Mouse (Mus musculus): ENCODE results near the gene Col25a1. TPM values are rescaled to one million over a fixed set of nuclear protein-coding genes. Genes with fewer than 3 reads are reported as not detected.

The Col25a1 gene
- polyA plus RNA-seq, 1 experiment from 2014 or later: 17.1 TPM

DNA sequence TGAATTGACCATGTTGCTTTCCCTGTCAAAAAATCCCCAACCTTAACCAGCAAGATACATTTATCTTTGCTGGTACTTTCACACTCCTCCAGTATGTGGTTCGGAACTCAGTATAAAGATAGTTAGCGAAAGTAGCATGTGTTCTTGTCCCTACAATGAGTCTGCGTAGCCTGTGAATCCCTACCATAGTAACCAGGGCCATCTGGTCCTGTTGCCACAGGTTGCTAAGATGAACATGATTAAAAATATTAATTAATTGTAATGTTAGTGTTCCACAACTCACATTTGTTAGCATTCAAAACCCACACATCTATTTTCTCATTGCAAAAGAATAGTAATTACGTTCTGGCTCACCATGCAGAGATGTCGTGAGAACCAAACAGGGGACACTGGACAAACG lies 434.3 kb downstream of the Col25a1 start:
- no peak for ATAC-seq (ENCODE audit: low FRiP score, low TSS enrichment)
- Histone ChIP-seq H3K27ac (replicated peaks; ENCODE audit: low read depth, low read length) (no peak overlapping the region), H3K4me1 (ENCODE audit: control insufficient read depth, insufficient read depth, low read length) (no peaks in the 10 kb centered on the region), H3K4me2 (ENCODE audit: low read length) (no peak overlapping the region), H3K27me3 (ENCODE audit: control insufficient read depth, insufficient read depth, low read length) (no peaks in the 10 kb centered on the region), H3K9me3 (ENCODE audit: control insufficient read depth, low read length) (no peaks in the 10 kb centered on the region), H3K9ac (replicated peaks; ENCODE audit: low read length) (no peak overlapping the region), H3K4me3 (replicated peaks; ENCODE audit: low read depth, low read length) (no peak overlapping the region), H3K36me3 (ENCODE audit: control insufficient read depth, insufficient read depth, low read length) (no peaks in the 10 kb centered on the region)
- DNase-seq: no peak
- WGBS: 95% methylated on average over 6 of the region's 6 CpGs

DNA sequence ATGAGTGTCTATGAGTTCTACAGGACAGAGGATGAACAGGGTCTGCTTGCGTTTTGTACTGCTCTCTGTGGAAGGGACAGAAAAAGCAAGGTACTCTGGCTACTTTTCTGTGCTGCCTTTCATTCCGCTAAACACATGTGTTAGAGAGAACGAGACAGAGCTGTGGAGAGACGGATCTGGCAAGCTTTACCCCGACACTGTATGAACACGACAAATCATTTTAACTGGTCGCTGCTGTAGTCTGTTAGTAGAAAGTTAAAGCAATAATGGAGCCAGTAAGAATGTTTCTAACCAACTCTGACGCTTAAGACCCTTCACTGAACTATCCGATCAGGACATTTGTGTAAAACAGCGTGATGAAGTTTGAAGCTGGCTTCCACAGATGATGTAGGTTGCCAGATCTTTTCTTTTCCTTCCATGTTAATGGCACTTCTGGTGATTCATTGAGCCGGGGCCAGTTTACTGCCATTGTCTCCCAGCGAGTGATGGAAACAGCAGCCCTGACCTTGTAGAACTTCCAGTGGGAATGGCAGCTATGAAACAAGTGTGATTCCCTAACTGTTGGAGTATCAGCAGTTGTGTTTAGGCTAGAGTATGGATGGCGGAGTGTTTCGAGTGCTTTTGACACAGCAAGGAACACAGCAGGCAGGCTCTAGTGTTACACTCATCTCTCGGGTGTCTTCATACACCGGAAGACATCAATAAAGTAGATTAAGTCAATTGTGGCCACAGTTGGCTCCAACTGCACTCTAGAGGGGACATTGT lies 437.2 kb downstream of the Col25a1 start:
- DNase-seq: no peak
- Histone ChIP-seq H3K4me3 (replicated peaks; ENCODE audit: low read depth, low read length) (no peak overlapping the region), H3K4me1 (ENCODE audit: control insufficient read depth, insufficient read depth, low read length) (no peaks in the 10 kb centered on the region), H3K36me3 (ENCODE audit: control insufficient read depth, insufficient read depth, low read length) (no peaks in the 10 kb centered on the region), H3K27ac (replicated peaks; ENCODE audit: low read depth, low read length) (no peak overlapping the region), H3K9me3 (ENCODE audit: control insufficient read depth, low read length) (no peaks in the 10 kb centered on the region), H3K27me3 (ENCODE audit: control insufficient read depth, insufficient read depth, low read length) (no peaks in the 10 kb centered on the region), H3K9ac (replicated peaks; ENCODE audit: low read length) (no peak overlapping the region), H3K4me2 (ENCODE audit: low read length) (no peak overlapping the region)
- 90% methylated on average over 16 of the region's 16 CpGs for WGBS
- ATAC-seq (ENCODE audit: low FRiP score, low TSS enrichment): no peak

DNA sequence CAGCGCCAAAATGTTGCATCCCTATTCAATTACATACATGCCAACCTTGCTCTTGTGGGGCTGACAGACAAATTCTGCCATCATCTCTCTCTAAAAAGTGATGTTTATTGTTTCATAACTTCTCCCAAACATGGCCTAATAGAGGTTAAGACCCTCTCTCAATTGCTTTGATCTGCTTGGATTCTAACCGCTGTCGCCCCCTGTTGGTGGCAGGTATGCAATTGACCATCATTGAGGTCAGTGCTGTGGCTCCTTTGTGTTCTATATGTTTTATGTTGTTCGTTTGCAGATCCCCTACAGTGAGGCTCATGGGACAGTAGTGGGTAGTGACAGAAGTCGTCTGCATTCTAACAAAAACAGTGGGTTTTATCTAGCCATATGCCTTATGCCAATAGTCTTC lies 441.9 kb downstream of the Col25a1 start:
- 77% methylated on average over 5 of the region's 5 CpGs for WGBS
- no peaks in the 10 kb centered on the region for H3K36me3 ChIP-seq (ENCODE audit: control insufficient read depth, insufficient read depth, low read length)
- no peak overlapping the region for H3K4me2 ChIP-seq (ENCODE audit: low read length)
- no peak overlapping the region for H3K27ac ChIP-seq (replicated peaks; ENCODE audit: low read depth, low read length)
- H3K4me1 ChIP-seq (ENCODE audit: control insufficient read depth, insufficient read depth, low read length): no peaks in the 10 kb centered on the region
- DNase-seq (no peak), ATAC-seq (ENCODE audit: low FRiP score, low TSS enrichment) (no peak)
- no peaks in the 10 kb centered on the region for H3K9me3 ChIP-seq (ENCODE audit: control insufficient read depth, low read length)
- no peak overlapping the region for H3K9ac ChIP-seq (replicated peaks; ENCODE audit: low read length)
- no peaks in the 10 kb centered on the region for H3K27me3 ChIP-seq (ENCODE audit: control insufficient read depth, insufficient read depth, low read length)
- no peak overlapping the region for H3K4me3 ChIP-seq (replicated peaks; ENCODE audit: low read depth, low read length)

DNA sequence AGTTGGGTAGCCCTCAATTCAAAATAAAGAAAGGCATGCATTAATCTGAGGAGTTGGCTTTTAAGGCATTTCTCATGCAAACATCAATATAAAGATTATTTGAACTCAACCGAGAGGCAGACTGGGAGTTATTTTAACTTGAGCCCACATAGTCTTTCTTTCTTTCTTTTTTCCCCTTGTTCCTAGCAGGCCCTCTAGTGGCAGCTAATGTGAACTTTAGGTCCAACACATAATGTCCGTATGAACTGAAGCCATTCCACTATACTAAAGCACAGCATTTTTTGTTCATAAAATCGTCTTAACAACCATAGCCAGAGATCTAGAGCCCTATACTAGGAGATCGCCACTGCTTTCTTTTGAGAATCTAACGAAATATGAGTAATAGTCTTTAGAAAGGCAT lies 443.4 kb downstream of the Col25a1 start:
- Histone ChIP-seq H3K27me3 (ENCODE audit: control insufficient read depth, insufficient read depth, low read length) (no peaks in the 10 kb centered on the region), H3K4me2 (ENCODE audit: low read length) (no peak overlapping the region), H3K27ac (replicated peaks; ENCODE audit: low read depth, low read length) (no peak overlapping the region), H3K4me3 (replicated peaks; ENCODE audit: low read depth, low read length) (no peak overlapping the region), H3K9me3 (ENCODE audit: control insufficient read depth, low read length) (no peaks in the 10 kb centered on the region), H3K9ac (replicated peaks; ENCODE audit: low read length) (no peak overlapping the region), H3K36me3 (ENCODE audit: control insufficient read depth, insufficient read depth, low read length) (no peaks in the 10 kb centered on the region), H3K4me1 (ENCODE audit: control insufficient read depth, insufficient read depth, low read length) (no peaks in the 10 kb centered on the region)
- no peak for ATAC-seq (ENCODE audit: low FRiP score, low TSS enrichment)
- DNase-seq: peak; percentile 85
- WGBS: 25% methylated on average over 5 of the region's 5 CpGs

DNA sequence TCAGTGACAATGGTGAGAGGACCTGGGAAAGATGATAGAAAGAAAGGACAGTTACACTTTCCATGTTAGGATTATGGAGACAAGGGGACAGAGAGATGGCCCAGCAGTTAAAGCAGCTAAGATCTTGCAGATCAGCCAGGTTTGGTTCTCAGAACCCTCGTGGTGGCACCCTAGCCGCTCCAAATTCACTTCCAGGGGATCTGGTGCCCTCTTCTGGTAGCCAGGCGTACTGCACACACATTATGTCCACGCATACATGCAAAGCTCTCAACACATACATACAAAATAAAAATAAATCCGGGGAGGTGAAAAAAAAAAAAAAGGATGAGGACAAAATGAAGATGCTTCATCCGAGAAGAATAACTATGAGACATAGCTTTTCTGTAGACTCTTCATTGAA lies 445.4 kb downstream of the Col25a1 start:
- H3K4me3 ChIP-seq (replicated peaks; ENCODE audit: low read depth, low read length): no peak overlapping the region
- no peaks in the 10 kb centered on the region for H3K27me3 ChIP-seq (ENCODE audit: control insufficient read depth, insufficient read depth, low read length)
- no peaks in the 10 kb centered on the region for H3K9me3 ChIP-seq (ENCODE audit: control insufficient read depth, low read length)
- peaks cover 4% of the 10 kb centered on the region; the same call in 1 of the 2 replicates for H3K4me1 ChIP-seq (ENCODE audit: control insufficient read depth, insufficient read depth, low read length)
- H3K27ac ChIP-seq (replicated peaks; ENCODE audit: low read depth, low read length): no peak overlapping the region
- ATAC-seq (ENCODE audit: low FRiP score, low TSS enrichment) (no peak), DNase-seq (peak; percentile 26)
- H3K4me2 ChIP-seq (ENCODE audit: low read length): no peak overlapping the region
- H3K9ac ChIP-seq (replicated peaks; ENCODE audit: low read length): no peak overlapping the region
- WGBS: 63% methylated on average over 6 of the region's 6 CpGs
- no peaks in the 10 kb centered on the region for H3K36me3 ChIP-seq (ENCODE audit: control insufficient read depth, insufficient read depth, low read length)

DNA sequence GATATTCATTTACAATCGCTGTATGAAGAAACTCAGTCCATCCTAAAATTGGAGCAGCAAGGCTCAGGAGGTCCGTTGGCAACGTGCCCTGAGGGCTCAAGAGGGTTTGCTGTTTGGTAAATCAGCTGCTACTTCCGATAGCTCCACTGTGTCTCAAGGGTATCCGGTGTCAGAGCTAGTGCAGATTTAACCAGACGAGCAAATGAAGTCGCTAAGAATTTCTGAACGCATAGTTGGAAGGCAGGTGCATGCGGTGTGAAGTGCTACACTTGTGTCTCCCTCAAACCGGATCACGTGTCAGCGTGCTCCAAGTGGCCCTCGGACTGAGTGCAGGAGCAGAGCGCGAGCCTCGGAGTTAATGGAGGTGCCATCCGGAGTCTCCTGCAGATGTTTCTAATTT lies 448.2 kb downstream of the Col25a1 start:
- Histone ChIP-seq H3K27me3 (ENCODE audit: control insufficient read depth, insufficient read depth, low read length) (no peaks in the 10 kb centered on the region), H3K27ac (replicated peaks; ENCODE audit: low read depth, low read length) (no peak overlapping the region), H3K9me3 (ENCODE audit: control insufficient read depth, low read length) (no peaks in the 10 kb centered on the region), H3K4me3 (replicated peaks; ENCODE audit: low read depth, low read length) (no peak overlapping the region), H3K4me2 (ENCODE audit: low read length) (no peak overlapping the region), H3K4me1 (ENCODE audit: control insufficient read depth, insufficient read depth, low read length) (peaks cover 4% of the 10 kb centered on the region; the same call in 1 of the 2 replicates), H3K9ac (replicated peaks; ENCODE audit: low read length) (no peak overlapping the region), H3K36me3 (ENCODE audit: control insufficient read depth, insufficient read depth, low read length) (no peaks in the 10 kb centered on the region)
- no peak for ATAC-seq (ENCODE audit: low FRiP score, low TSS enrichment)
- peak; percentile 64 for DNase-seq
- 71% methylated on average over 17 of the region's 17 CpGs for WGBS

DNA sequence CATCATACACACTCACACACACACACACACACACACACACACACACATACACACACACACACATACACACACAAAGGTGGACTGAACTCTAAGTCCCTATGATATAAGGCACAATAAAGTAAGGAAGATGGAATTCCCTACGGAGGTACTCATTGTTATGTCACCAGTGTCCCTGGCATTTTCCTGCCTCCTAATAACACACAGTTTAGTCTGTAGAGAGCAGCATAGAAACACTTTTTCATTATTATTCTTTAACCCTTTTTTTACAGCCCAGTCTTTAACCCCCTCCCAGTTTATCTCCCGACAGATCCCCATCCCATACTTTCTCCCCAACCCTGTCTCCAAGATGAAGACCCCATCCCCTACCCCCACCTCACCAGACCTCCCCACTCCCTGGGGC lies 450.3 kb downstream of the Col25a1 start:
- no peak for DNase-seq
- Histone ChIP-seq H3K27me3 (ENCODE audit: control insufficient read depth, insufficient read depth, low read length) (no peaks in the 10 kb centered on the region), H3K4me3 (replicated peaks; ENCODE audit: low read depth, low read length) (no peak overlapping the region), H3K4me2 (ENCODE audit: low read length) (no peak overlapping the region), H3K27ac (replicated peaks; ENCODE audit: low read depth, low read length) (no peak overlapping the region), H3K4me1 (ENCODE audit: control insufficient read depth, insufficient read depth, low read length) (peaks cover 4% of the 10 kb centered on the region; the same call in 1 of the 2 replicates), H3K9ac (replicated peaks; ENCODE audit: low read length) (no peak overlapping the region), H3K36me3 (ENCODE audit: control insufficient read depth, insufficient read depth, low read length) (no peaks in the 10 kb centered on the region), H3K9me3 (ENCODE audit: control insufficient read depth, low read length) (no peaks in the 10 kb centered on the region)
- 89% methylated on average over 2 of the region's 2 CpGs for WGBS
- no peak for ATAC-seq (ENCODE audit: low FRiP score, low TSS enrichment)

DNA sequence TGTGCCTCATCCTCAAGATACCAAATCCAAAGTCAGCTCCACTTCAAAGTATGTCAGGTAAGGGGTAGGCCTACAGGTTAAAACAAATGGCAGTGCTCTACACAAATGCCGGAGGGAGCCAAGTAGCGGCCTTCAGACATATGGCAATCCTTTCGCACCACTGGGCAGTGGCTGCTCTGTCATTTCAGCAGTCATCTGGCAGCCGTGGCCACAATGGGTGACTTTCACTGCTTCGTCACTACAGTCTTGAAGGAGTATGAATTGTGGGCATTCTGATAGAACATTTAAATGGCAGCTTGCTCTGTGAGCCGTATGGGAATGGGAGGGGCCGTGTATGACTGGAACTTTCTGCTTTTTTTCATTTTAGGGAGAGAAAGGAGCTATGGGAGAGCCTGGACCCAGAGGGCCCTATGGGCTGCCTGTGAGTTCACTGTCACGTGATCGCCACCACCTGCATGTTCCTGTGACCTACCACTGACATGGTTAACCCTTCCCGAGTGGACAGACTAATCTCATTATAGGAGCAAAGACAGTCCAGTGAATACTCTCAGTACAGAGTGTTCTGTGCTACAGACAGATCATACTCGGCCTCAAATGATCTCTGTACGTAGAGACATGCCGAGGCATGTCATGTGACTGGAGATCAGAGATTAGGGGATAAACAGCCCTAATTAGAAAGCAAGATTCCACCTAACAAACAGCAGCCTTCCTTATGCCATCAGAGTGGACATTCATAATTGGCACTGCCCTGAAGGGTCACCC lies 451.8 kb downstream of the Col25a1 start:
- Histone ChIP-seq H3K36me3 (ENCODE audit: control insufficient read depth, insufficient read depth, low read length) (no peaks in the 10 kb centered on the region), H3K27ac (replicated peaks; ENCODE audit: low read depth, low read length) (no peak overlapping the region), H3K27me3 (ENCODE audit: control insufficient read depth, insufficient read depth, low read length) (no peaks in the 10 kb centered on the region), H3K9me3 (ENCODE audit: control insufficient read depth, low read length) (no peaks in the 10 kb centered on the region), H3K4me2 (ENCODE audit: low read length) (no peak overlapping the region), H3K4me3 (replicated peaks; ENCODE audit: low read depth, low read length) (no peak overlapping the region), H3K4me1 (ENCODE audit: control insufficient read depth, insufficient read depth, low read length) (peaks cover 4% of the 10 kb centered on the region; the same call in 1 of the 2 replicates), H3K9ac (replicated peaks; ENCODE audit: low read length) (no peak overlapping the region)
- WGBS: 82% methylated on average over 13 of the region's 13 CpGs
- no peak for DNase-seq
- ATAC-seq (ENCODE audit: low FRiP score, low TSS enrichment): no peak

DNA sequence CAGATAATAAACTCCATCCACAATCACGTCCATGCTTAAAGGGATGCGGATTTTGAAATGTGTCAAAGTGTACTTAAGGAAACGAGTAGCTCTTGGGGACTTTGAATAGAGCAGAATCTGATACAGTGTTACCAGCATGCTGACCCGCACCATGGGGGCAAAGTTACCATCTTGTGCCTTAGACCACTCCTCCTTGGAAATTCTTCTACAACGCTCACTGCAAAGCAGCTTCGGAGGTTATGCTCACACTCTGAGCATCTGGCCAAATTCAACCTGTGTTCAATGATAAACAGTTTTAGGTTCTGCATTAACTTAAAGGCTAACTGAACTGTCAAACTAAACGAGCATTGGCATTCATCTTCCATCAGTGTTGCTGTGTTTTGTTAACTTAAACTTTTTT lies 452.7 kb downstream of the Col25a1 start:
- Histone ChIP-seq H3K36me3 (ENCODE audit: control insufficient read depth, insufficient read depth, low read length) (no peaks in the 10 kb centered on the region), H3K4me1 (ENCODE audit: control insufficient read depth, insufficient read depth, low read length) (peaks cover 4% of the 10 kb centered on the region; the same call in 1 of the 2 replicates), H3K4me3 (replicated peaks; ENCODE audit: low read depth, low read length) (no peak overlapping the region), H3K27ac (replicated peaks; ENCODE audit: low read depth, low read length) (no peak overlapping the region), H3K4me2 (ENCODE audit: low read length) (no peak overlapping the region), H3K27me3 (ENCODE audit: control insufficient read depth, insufficient read depth, low read length) (no peaks in the 10 kb centered on the region), H3K9me3 (ENCODE audit: control insufficient read depth, low read length) (no peaks in the 10 kb centered on the region), H3K9ac (replicated peaks; ENCODE audit: low read length) (no peak overlapping the region)
- 80% methylated on average over 7 of the region's 7 CpGs for WGBS
- DNase-seq (no peak), ATAC-seq (ENCODE audit: low FRiP score, low TSS enrichment) (no peak)

All from midbrain, embryonic 14.5 days (tissue).